Mouse (Mus musculus) cerebellum, adult 9-10 months (tissue): ENCODE data around the gene Ropn1.
A peak's percentile ranks its signal among the peaks of the same experiment; 100 is the strongest.
"Not testable (repeated sequence)": the region's sequence is repeated elsewhere in the genome, so short reads cannot be mapped to it uniquely, and the experiment has no call there.

Experiments
- DNase-seq: peaks from one replicate; pipeline ENCODE4 v3.0.0; 2022

The Ropn1 gene

GRCm38 (mm10) chr16:34691156-34691555 lies 41.4 kb downstream of the Ropn1 start:
- peak; percentile 33 for DNase-seq

GRCm38 (mm10) chr16:34694477-34694876 lies 44.8 kb downstream of the Ropn1 start:
- DNase-seq, result no peak

GRCm38 (mm10) chr16:34698721-34699120 lies 49.0 kb downstream of the Ropn1 start:
- DNase-seq, result not testable (repeated sequence)

GRCm38 (mm10) chr16:34700165-34700827 lies 50.6 kb downstream of the Ropn1 start:
- peak; percentile 73 for DNase-seq

- no peak for DNase-seq
These were observed 51.1 kb downstream of the Ropn1 start for GRCm38 (mm10) chr16:34700828-34701216.

- no peak for DNase-seq
These were observed 56.3 kb downstream of the Ropn1 start for GRCm38 (mm10) chr16:34706019-34706418.

GRCm38 (mm10) chr16:34706487-34706946 lies 56.8 kb downstream of the Ropn1 start:
- DNase-seq, result no peak

GRCm38 (mm10) chr16:34711481-34711880 lies 61.8 kb downstream of the Ropn1 start:
- DNase-seq, result no peak

GRCm38 (mm10) chr16:34725156-34725555 lies 75.4 kb downstream of the Ropn1 start:
- DNase-seq, result no peak
